Mouse (Mus musculus) c-Kit-positive CD71-positive TER-119-negative erythroid progenitor cells, embryonic 14.5 days (primary cell): Measurements from ENCODE around the gene Vmn2r37.
"Not testable (repeated sequence)": the region's sequence is repeated elsewhere in the genome, so short reads cannot be mapped to it uniquely, and the experiment has no call there.

Experiments used
- DNase-seq: peaks from one replicate; pipeline ENCODE4 v3.0.0-alpha.2; 2013; ENCODE audit warnings: low read depth

Gene Vmn2r37

DNA sequence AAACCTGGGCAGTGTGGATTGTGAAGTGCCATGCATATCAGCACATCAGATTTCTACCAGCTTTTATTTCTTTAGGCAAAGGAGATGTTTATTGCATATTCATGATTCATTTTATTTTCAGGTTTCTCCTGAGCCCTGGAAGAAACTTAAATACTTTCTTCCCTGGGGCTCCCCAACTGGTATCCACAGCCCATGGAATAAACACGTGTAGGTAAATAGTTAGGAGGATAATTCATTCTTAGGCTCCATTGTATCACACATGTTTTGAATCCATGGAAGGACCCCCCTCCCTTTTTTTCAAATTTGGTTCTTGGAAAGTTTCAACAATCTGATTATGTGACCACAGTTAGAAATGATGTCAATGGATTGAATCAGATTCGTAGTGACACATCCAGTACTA, at the start of gene Vmn2r37:
TSS of gene Vmn2r37 (minus strand) at position 101 of the 400 bp plus-strand sequence.
- not testable (repeated sequence) for DNase-seq
